Mouse (Mus musculus) thymus, adult 2 months (tissue): ENCODE measurements around the gene Adgrv1. TPM values are rescaled to one million over a fixed set of nuclear protein-coding genes. Genes with fewer than 3 reads are reported as not detected.

Source experiments
- DNase-seq: peaks from one replicate; pipeline ENCODE4 v3.0.0; 2021
- H3K27ac ChIP-seq: fragments of 200-500 bp; 2 replicates; pipeline ENCODE4 v1.5.1; 2012; ENCODE audit warnings: low read length, control low read depth; ENCODE audit not compliant: control insufficient read depth, insufficient read depth
- H3K27me3 ChIP-seq: fragments of 200-500 bp; 2 replicates; pipeline ENCODE4 v1.6.1; 2012; ENCODE audit warnings: mild to moderate bottlenecking, low read length, moderate library complexity, mixed read lengths; ENCODE audit not compliant: control insufficient read depth, insufficient read depth
- H3K36me3 ChIP-seq: fragments of 200-500 bp; 2 replicates; pipeline ENCODE4 v1.6.1; 2012; ENCODE audit warnings: mild to moderate bottlenecking, low read length, moderate library complexity; ENCODE audit not compliant: control insufficient read depth, insufficient read depth
- H3K4me1 ChIP-seq: fragments of 200-500 bp; replicated peaks from 2 replicates; pipeline ENCODE4 v1.6.1; 2012; ENCODE audit warnings: low read length; ENCODE audit not compliant: control insufficient read depth, insufficient read depth
- H3K4me3 ChIP-seq: fragments of 200-500 bp; 2 replicates; pipeline ENCODE4 v1.5.1; 2012; ENCODE audit warnings: mild to moderate bottlenecking, low read length, control low read depth, moderate library complexity; ENCODE audit not compliant: control insufficient read depth, insufficient read depth
- CTCF ChIP-seq: fragments of 200-500 bp; IDR thresholded peaks from 2 replicates; pipeline ENCODE4 v1.5.1; 2012; ENCODE audit warnings: mild to moderate bottlenecking, control low read depth, low read length, moderate library complexity, borderline replicate concordance; ENCODE audit not compliant: control insufficient read depth, poor library complexity, insufficient read depth; ENCODE audit errors: extremely low read depth
- POLR2A ChIP-seq: fragments of 200-500 bp; IDR thresholded peaks from 2 replicates; pipeline ENCODE4 v1.6.1; 2012; ENCODE audit warnings: mild to moderate bottlenecking, low read length, control low read depth, moderate library complexity; ENCODE audit not compliant: control insufficient read depth, poor library complexity, insufficient read depth; ENCODE audit errors: extremely low read depth
- WGBS: fragments of 180-500 bp; shearing (Covaris S2); methylation state at CpG from one replicate; pipeline ENCODE4 v1.1.7; 2018; 5-methylcytosine and 5-hydroxymethylcytosine counted together
- polyA plus RNA-seq: library from polyadenylated mRNA; depleted of rRNA; stranded (reverse); fragments of >200 nt; gene quantifications from 2 replicates; pipeline ENCODE4 v1.2.3, GENCODE M21; 2012

Adgrv1 gene
- polyA plus RNA-seq, 1 experiment, result 0.27 TPM

DNA sequence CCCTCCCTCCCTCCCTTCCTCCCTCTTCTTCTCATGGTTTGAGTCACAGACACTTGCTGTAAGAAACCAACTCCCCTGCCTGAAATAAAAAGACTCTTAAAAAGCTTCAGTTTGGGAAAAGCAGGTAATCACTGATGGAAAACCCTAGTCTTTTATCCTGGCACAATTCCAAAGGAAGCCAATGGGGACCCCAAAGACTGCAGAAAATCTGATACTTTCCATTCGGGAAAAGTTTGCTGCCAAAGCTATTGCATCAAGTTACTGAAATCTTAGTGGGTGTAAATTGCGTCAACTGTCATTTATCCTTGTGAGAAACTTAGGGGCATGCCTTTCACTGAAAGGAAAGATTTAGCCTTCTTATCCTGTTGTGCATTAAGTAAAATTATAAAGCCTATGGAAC is 398.9 kb downstream of the Adgrv1 start:
- no peaks in the 10 kb centered on the region for H3K27me3 ChIP-seq
- H3K27ac ChIP-seq, result no peak overlapping the region
- WGBS, result 95% methylated on average over 2 of the region's 2 CpGs
- no peak for TF ChIP-seq CTCF
- TF ChIP-seq POLR2A, result no peak
- H3K4me1 ChIP-seq, result no peaks in the 10 kb centered on the region
- no peak overlapping the region for H3K4me3 ChIP-seq
- no peaks in the 10 kb centered on the region for H3K36me3 ChIP-seq
- DNase-seq, result no peak

DNA sequence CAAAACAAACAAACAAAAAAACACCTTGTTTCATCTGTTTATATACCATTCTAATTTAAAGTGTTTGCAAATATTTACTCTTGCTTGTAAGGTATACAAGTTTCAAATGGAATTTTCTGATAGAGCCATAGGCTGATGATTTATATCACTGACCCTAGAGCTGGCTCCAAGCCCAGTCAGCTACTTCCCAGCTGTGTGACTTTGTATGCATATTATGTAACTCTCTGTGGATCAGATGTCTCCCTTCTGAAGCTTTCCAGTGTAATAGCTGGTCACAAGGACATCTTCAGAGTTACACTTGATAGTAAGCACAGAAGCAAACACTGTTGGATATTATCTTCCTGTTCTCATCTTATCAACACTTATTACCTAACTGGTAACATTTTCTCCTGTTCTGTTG is 400.1 kb downstream of the Adgrv1 start:
- no peak for DNase-seq
- Histone ChIP-seq H3K4me1 (no peaks in the 10 kb centered on the region), H3K36me3 (no peaks in the 10 kb centered on the region), H3K27ac (no peak overlapping the region), H3K27me3 (no peaks in the 10 kb centered on the region), H3K4me3 (no peak overlapping the region)
- no peak for TF ChIP-seq POLR2A
- TF ChIP-seq CTCF, result no peak

GRCm38 (mm10) chr13:81230161-81230560 is 402.8 kb downstream of the Adgrv1 start:
- Histone ChIP-seq H3K27ac (no peak overlapping the region), H3K4me3 (no peak overlapping the region), H3K27me3 (no peaks in the 10 kb centered on the region), H3K4me1 (no peaks in the 10 kb centered on the region), H3K36me3 (no peaks in the 10 kb centered on the region)
- 58% methylated on average over 4 of the region's 4 CpGs for WGBS
- DNase-seq, result no peak
- TF ChIP-seq POLR2A, result no peak

- TF ChIP-seq POLR2A (no peak), CTCF (no peak)
- H3K27ac ChIP-seq, result no peak overlapping the region
- H3K4me3 ChIP-seq, result no peak overlapping the region
- DNase-seq, result no peak
- no peaks in the 10 kb centered on the region for H3K4me1 ChIP-seq
- H3K27me3 ChIP-seq, result no peaks in the 10 kb centered on the region
- no peaks in the 10 kb centered on the region for H3K36me3 ChIP-seq
- WGBS, result 90% methylated on average over 3 of the region's 3 CpGs
Measured at GRCm38 (mm10) chr13:81223768-81224167, 409.2 kb downstream of the Adgrv1 start.

DNA sequence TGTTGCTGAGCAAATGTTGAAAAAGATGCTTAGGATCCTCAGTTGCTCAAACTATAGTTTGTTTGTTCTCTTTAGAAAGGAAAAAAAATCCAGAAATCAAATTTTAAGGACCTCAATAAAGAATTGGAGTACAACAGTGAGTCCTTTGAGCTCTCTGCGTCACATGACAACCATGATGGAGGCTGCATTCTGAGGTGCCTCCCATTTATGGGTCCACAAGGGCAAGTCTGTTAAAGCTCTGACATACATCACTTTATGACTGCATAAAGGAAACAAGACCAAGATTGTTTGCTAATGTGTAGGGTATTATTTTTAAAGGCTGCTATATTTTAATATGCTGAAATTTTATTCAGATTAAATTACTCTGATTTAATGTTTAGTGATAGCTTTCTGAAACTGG is 410.6 kb downstream of the Adgrv1 start:
- H3K27me3 ChIP-seq, result no peaks in the 10 kb centered on the region
- no peaks in the 10 kb centered on the region for H3K36me3 ChIP-seq
- no peaks in the 10 kb centered on the region for H3K4me1 ChIP-seq
- WGBS, result 95% methylated on average over 1 of the region's 1 CpGs
- no peak for DNase-seq
- TF ChIP-seq POLR2A (no peak), CTCF (no peak)
- no peak overlapping the region for H3K4me3 ChIP-seq
- no peak overlapping the region for H3K27ac ChIP-seq

- no peak for DNase-seq
- H3K27ac ChIP-seq, result no peak overlapping the region
- no peaks in the 10 kb centered on the region for H3K36me3 ChIP-seq
- no peak overlapping the region for H3K4me3 ChIP-seq
- TF ChIP-seq POLR2A, result no peak
- TF ChIP-seq CTCF, result no peak
- H3K27me3 ChIP-seq, result no peaks in the 10 kb centered on the region
- no peaks in the 10 kb centered on the region for H3K4me1 ChIP-seq
- WGBS, result 88% methylated on average over 1 of the region's 1 CpGs
Measured at GRCm38 (mm10) chr13:81211436-81211835, 421.5 kb downstream of the Adgrv1 start.

GRCm38 (mm10) chr13:81210516-81210915 is 422.4 kb downstream of the Adgrv1 start:
- Histone ChIP-seq H3K27ac (no peak overlapping the region), H3K4me1 (no peaks in the 10 kb centered on the region), H3K4me3 (no peak overlapping the region), H3K27me3 (no peaks in the 10 kb centered on the region), H3K36me3 (no peaks in the 10 kb centered on the region)
- DNase-seq, result no peak
- TF ChIP-seq CTCF (no peak), POLR2A (no peak)
- WGBS, result 96% methylated on average over 2 of the region's 2 CpGs

- WGBS, result 74% methylated on average over 3 of the region's 3 CpGs
- no peak overlapping the region for H3K27ac ChIP-seq
- TF ChIP-seq POLR2A (no peak), CTCF (no peak)
Measured at GRCm38 (mm10) chr13:81209815-81210214, 423.1 kb downstream of the Adgrv1 start.

More at GRCm38 (mm10) chr13:81209815-81210214, 423.1 kb downstream of the Adgrv1 start:
- Histone ChIP-seq H3K36me3 (no peaks in the 10 kb centered on the region), H3K4me3 (no peak overlapping the region), H3K27me3 (no peaks in the 10 kb centered on the region), H3K4me1 (no peaks in the 10 kb centered on the region)
- no peak for DNase-seq
